Comparison of ENCODE assay signal across 24 mouse cellular contexts in genomic region chr6:89969013-89969412, GRCm38 (mm10). TPM values are rescaled to one million over a fixed set of nuclear protein-coding genes. Genes with fewer than 3 reads are reported as not detected.
"Had no signal": no experiment of that assay in that cellular context is flagged by ENCODE, and none has a peak within 500 bp of the region (broad histone marks: within the 10 kb centered on the region; RNA-seq: fewer than 3 reads in every experiment).

Gene Vmn1r46 (plus strand): TSS chr6:89969313.

- H3K27ac ChIP-seq: neural tube, embryonic 13.5 days; neural tube, embryonic 15.5 days; stomach, embryonic 15.5 days; stomach, postnatal 0 days had no signal

- H3K27me3 ChIP-seq: neural tube, embryonic 13.5 days; neural tube, embryonic 15.5 days; stomach, embryonic 15.5 days had no signal

- H3K4me1 ChIP-seq: neural tube, embryonic 13.5 days; neural tube, embryonic 15.5 days; stomach, embryonic 15.5 days had no signal

- H3K9me3 ChIP-seq: neural tube, embryonic 15.5 days; stomach, embryonic 15.5 days had no signal

- H3K4me2 ChIP-seq: neural tube, embryonic 13.5 days; neural tube, embryonic 15.5 days; stomach, embryonic 15.5 days had no signal

- H3K36me3 ChIP-seq: neural tube, embryonic 13.5 days; neural tube, embryonic 15.5 days; stomach, embryonic 15.5 days had no signal

- H3K9ac ChIP-seq: neural tube, embryonic 13.5 days; neural tube, embryonic 15.5 days; stomach, embryonic 15.5 days had no signal

- DNase-seq: retina, postnatal 1 day; right cerebral cortex, adult 18-20 months; right cerebral cortex, postnatal 14 days; right cerebral cortex, postnatal 25 days; right cerebral cortex, postnatal 4 days; spleen, adult 18-20 months; thymus, adult 18-20 months; thymus, adult 2 months; thymus, postnatal 14 days; thymus, postnatal 25 days; thymus, postnatal 36 days; thymus, postnatal 4 days had no signal

- H3K4me3 ChIP-seq: neural tube, embryonic 13.5 days; neural tube, embryonic 15.5 days; stomach, embryonic 15.5 days had no signal

RNA-seq across cellular contexts. Expression of gene Vmn1r46, which starts in this region (rescaled TPM):
- polyA plus RNA-seq: neural tube, embryonic 13.5 days; neural tube, embryonic 14.5 days; neural tube, embryonic 15.5 days; small intestine, adult 2 months; spleen, adult 2 months; stomach, embryonic 14.5 days; stomach, embryonic 15.5 days; stomach, embryonic 16.5 days; stomach, postnatal 0 days; testis, adult 2 months; thymus, adult 2 months; thymus, postnatal 0 days; urinary bladder, adult 2 months had no signal
